Mouse (Mus musculus): ENCODE data around the gene Ebf1.

GRCm38 (mm10) chr11:44774411-44774810 lies 157.3 kb downstream of the Ebf1 start:
- no peak for TF ChIP-seq EP300 (IDR thresholded peaks at IDR 0.05; ENCODE audit: low read depth)
- peak; percentile 49 for TF ChIP-seq CTCF (IDR thresholded peaks at IDR 0.05; ENCODE audit: low read depth)
